Mouse (Mus musculus): ENCODE results near the gene Cecr2. TPM values are rescaled to one million over a fixed set of nuclear protein-coding genes. Genes with fewer than 3 reads are reported as not detected.
A peak's percentile ranks its signal among the peaks of the same experiment; 100 is the strongest.
"Not testable (repeated sequence)": the region's sequence is repeated elsewhere in the genome, so short reads cannot be mapped to it uniquely, and the experiment has no call there.

The Cecr2 gene
- polyA plus RNA-seq, 1 experiment from 2014 or later, result 3.7 TPM

GRCm38 (mm10) chr6:120639547-120639946, 26.6 kb upstream of the Cecr2 start:
- Histone ChIP-seq H3K4me1 (ENCODE audit: control insufficient read depth, insufficient read depth, low read length) (peaks cover 4% of the 10 kb centered on the region; the same call in 1 of the 2 replicates), H3K27me3 (replicated peaks; ENCODE audit: control insufficient read depth, insufficient read depth, low read length) (no peaks in the 10 kb centered on the region), H3K36me3 (ENCODE audit: control insufficient read depth, insufficient read depth, low read length) (no peaks in the 10 kb centered on the region), H3K9me3 (ENCODE audit: control insufficient read depth, low read length) (no peaks in the 10 kb centered on the region), H3K4me2 (ENCODE audit: low read depth, low read length) (no peak overlapping the region), H3K27ac (replicated peaks; ENCODE audit: low read depth, low read length) (no peak overlapping the region), H3K4me3 (ENCODE audit: low read depth, low read length) (no peak overlapping the region), H3K9ac (ENCODE audit: low read depth, low read length) (no peak overlapping the region)
- 39% methylated on average over 4 of the region's 4 CpGs for WGBS
- ATAC-seq (ENCODE audit: low read depth) (no peak), DNase-seq (ENCODE audit: low spot score) (no peak)

DNA sequence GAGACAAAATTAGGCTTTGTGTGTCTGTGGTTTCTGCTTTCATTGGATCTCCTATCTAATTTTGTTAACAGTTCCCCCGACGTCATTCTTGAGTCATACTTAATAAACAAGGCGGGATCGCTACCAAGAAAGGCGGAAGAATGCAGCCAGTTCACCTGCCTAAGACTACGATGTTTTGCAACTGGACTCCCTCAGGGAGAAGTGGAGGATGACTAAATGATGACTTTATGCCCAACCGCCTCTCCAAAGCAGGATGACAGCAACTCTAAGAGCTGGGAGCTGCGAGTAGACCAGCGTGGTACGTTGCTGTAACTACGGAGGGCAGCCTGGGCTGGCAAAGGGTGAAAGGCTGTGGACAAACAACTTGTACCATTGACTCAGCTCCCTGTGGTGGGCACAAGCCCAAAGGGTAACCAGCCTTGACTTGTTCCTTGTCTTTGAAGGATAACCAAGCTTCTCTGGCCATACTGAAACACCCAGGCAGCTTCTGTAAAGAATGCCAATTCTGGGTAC, 24.2 kb upstream of the Cecr2 start:
- no peaks in the 10 kb centered on the region for H3K36me3 ChIP-seq (ENCODE audit: control insufficient read depth, insufficient read depth, low read length)
- no peak overlapping the region for H3K4me3 ChIP-seq (ENCODE audit: low read depth, low read length)
- no peaks in the 10 kb centered on the region for H3K27me3 ChIP-seq (replicated peaks; ENCODE audit: control insufficient read depth, insufficient read depth, low read length)
- no peak overlapping the region for H3K27ac ChIP-seq (replicated peaks; ENCODE audit: low read depth, low read length)
- H3K4me2 ChIP-seq (ENCODE audit: low read depth, low read length), result no peak overlapping the region
- no peaks in the 10 kb centered on the region for H3K9me3 ChIP-seq (ENCODE audit: control insufficient read depth, low read length)
- no peak for ATAC-seq (ENCODE audit: low read depth)
- peaks cover 6% of the 10 kb centered on the region; the same call in 1 of the 2 replicates for H3K4me1 ChIP-seq (ENCODE audit: control insufficient read depth, insufficient read depth, low read length)
- no peak for DNase-seq (ENCODE audit: low spot score)
- 84% methylated on average over 11 of the region's 11 CpGs for WGBS
- no peak overlapping the region for H3K9ac ChIP-seq (ENCODE audit: low read depth, low read length)

DNA sequence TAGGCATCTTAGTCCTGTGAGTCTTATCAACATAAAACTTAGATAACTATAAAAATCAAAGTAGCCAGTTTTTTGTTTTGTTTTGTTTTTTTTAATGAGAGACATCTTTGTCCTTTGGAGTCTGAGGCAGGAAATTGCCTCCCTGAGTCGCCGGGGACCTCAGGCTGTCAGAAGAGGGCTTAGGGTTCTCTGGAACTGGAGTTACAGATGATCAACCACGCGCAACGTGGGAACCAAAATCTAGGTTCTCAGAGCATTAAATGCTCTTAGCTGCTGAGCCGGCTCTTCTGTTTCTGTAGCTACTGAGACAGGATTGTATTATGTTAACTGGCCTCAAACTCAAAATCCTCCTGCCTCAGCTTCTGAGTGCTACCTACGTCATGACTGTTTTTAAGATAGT, 22.4 kb upstream of the Cecr2 start:
- Histone ChIP-seq H3K27me3 (replicated peaks; ENCODE audit: control insufficient read depth, insufficient read depth, low read length) (no peaks in the 10 kb centered on the region), H3K9me3 (ENCODE audit: control insufficient read depth, low read length) (no peaks in the 10 kb centered on the region), H3K36me3 (ENCODE audit: control insufficient read depth, insufficient read depth, low read length) (no peaks in the 10 kb centered on the region), H3K27ac (replicated peaks; ENCODE audit: low read depth, low read length) (no peak overlapping the region), H3K9ac (ENCODE audit: low read depth, low read length) (no peak overlapping the region), H3K4me2 (ENCODE audit: low read depth, low read length) (no peak overlapping the region), H3K4me3 (ENCODE audit: low read depth, low read length) (no peak overlapping the region), H3K4me1 (ENCODE audit: control insufficient read depth, insufficient read depth, low read length) (peaks cover 6% of the 10 kb centered on the region; the same call in 1 of the 2 replicates)
- WGBS, result 57% methylated on average over 7 of the region's 7 CpGs
- ATAC-seq (ENCODE audit: low read depth) (no peak), DNase-seq (ENCODE audit: low spot score) (no peak)

GRCm38 (mm10) chr6:120644346-120645299, 21.5 kb upstream of the Cecr2 start:
- WGBS, result 45% methylated on average over 23 of the region's 23 CpGs
- ATAC-seq (ENCODE audit: low read depth) (no peak), DNase-seq (ENCODE audit: low spot score) (peak; percentile 10)
- no peak overlapping the region for H3K9ac ChIP-seq (ENCODE audit: low read depth, low read length)
- H3K4me3 ChIP-seq (ENCODE audit: low read depth, low read length), result no peak overlapping the region
- peaks cover 6% of the 10 kb centered on the region; the same call in 1 of the 2 replicates for H3K4me1 ChIP-seq (ENCODE audit: control insufficient read depth, insufficient read depth, low read length)
- no peak overlapping the region for H3K4me2 ChIP-seq (ENCODE audit: low read depth, low read length)
- H3K9me3 ChIP-seq (ENCODE audit: control insufficient read depth, low read length), result no peaks in the 10 kb centered on the region
- H3K27me3 ChIP-seq (replicated peaks; ENCODE audit: control insufficient read depth, insufficient read depth, low read length), result no peaks in the 10 kb centered on the region
- no peaks in the 10 kb centered on the region for H3K36me3 ChIP-seq (ENCODE audit: control insufficient read depth, insufficient read depth, low read length)
- no peak overlapping the region for H3K27ac ChIP-seq (replicated peaks; ENCODE audit: low read depth, low read length)

DNA sequence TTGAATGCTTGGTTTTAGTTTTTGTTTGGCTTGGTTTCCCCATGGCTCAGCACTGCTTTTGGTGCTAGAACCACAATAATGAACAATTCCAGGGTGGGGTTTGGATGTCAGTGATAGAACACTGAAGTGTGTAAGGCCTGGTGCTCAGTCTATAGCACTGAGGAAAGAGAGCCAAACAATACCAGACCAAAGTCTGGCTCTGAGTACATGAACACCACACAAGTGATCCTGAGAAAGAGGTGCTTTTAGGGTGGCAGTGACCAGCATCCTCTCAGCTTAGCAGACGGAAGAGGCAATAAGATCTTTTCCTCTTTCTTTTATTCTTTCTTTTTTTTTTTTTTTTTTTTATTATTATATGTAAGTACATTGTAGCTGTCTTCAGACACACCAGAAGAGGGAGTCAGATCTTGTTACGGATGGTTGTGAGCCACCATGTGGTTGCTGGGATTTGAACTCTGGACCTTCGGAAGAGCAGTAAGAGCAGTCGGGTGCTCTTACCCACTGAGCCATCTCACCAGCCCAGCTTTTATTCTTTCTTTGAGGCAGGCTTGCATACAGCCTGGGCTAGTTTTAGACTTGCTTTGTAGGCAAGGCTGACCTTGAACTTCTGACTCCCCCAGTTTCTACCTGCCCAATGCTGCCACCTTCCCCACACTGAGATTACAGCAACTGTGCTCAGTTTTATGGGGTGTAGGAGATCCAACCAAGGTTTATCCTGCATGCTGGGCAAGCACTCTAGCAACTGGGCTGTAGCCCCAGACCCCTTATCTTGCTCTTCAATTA, 18.7 kb upstream of the Cecr2 start:
- not testable (repeated sequence) for H3K9me3 ChIP-seq (ENCODE audit: control insufficient read depth, low read length); H3K4me3 ChIP-seq (ENCODE audit: low read depth, low read length); H3K9ac ChIP-seq (ENCODE audit: low read depth, low read length); H3K27ac ChIP-seq (replicated peaks; ENCODE audit: low read depth, low read length); H3K27me3 ChIP-seq (replicated peaks; ENCODE audit: control insufficient read depth, insufficient read depth, low read length); H3K4me1 ChIP-seq (ENCODE audit: control insufficient read depth, insufficient read depth, low read length); H3K4me2 ChIP-seq (ENCODE audit: low read depth, low read length); H3K36me3 ChIP-seq (ENCODE audit: control insufficient read depth, insufficient read depth, low read length); ATAC-seq (ENCODE audit: low read depth); DNase-seq (ENCODE audit: low spot score)
- 89% methylated on average over 3 of the region's 4 CpGs for WGBS

DNA sequence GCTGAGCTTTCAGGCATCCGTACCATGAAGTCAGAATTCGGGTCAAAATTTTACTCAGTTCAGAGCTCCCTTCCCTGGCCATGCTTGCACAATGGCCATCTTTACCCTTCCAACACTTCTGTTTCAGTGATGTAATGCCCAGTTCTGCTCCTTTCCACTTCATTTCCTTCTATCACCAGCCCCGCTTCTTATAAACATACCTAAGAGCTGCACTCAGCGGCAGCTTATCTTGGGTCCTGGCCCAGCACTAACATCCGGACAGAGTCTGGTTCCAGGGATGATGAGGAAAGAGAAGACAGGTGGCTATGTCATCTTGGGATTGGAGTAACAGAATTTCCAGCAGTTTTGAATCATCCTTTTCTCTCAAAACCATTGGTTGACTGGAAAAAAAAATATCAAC, 18.0 kb upstream of the Cecr2 start:
- no peak for ATAC-seq (ENCODE audit: low read depth)
- H3K4me1 ChIP-seq (ENCODE audit: control insufficient read depth, insufficient read depth, low read length), result peaks cover 6% of the 10 kb centered on the region; the same call in 1 of the 2 replicates

GRCm38 (mm10) chr6:120652666-120653065, 13.5 kb upstream of the Cecr2 start:
- Histone ChIP-seq H3K27ac (replicated peaks; ENCODE audit: low read depth, low read length) (no peak overlapping the region), H3K9ac (ENCODE audit: low read depth, low read length) (no peak overlapping the region), H3K27me3 (replicated peaks; ENCODE audit: control insufficient read depth, insufficient read depth, low read length) (no peaks in the 10 kb centered on the region), H3K4me1 (ENCODE audit: control insufficient read depth, insufficient read depth, low read length) (no peaks in the 10 kb centered on the region), H3K9me3 (ENCODE audit: control insufficient read depth, low read length) (no peaks in the 10 kb centered on the region), H3K4me2 (ENCODE audit: low read depth, low read length) (no peak overlapping the region), H3K36me3 (ENCODE audit: control insufficient read depth, insufficient read depth, low read length) (no peaks in the 10 kb centered on the region), H3K4me3 (ENCODE audit: low read depth, low read length) (no peak overlapping the region)
- WGBS, result 58% methylated on average over 7 of the region's 7 CpGs
- no peak for DNase-seq (ENCODE audit: low spot score)
- no peak for ATAC-seq (ENCODE audit: low read depth)

More for the DNA sequence above, 18.0 kb upstream of the Cecr2 start:
- no peak overlapping the region for H3K27ac ChIP-seq (replicated peaks; ENCODE audit: low read depth, low read length)
- no peaks in the 10 kb centered on the region for H3K36me3 ChIP-seq (ENCODE audit: control insufficient read depth, insufficient read depth, low read length)
- no peak overlapping the region for H3K9ac ChIP-seq (ENCODE audit: low read depth, low read length)
- WGBS, result 64% methylated on average over 5 of the region's 5 CpGs
- H3K4me2 ChIP-seq (ENCODE audit: low read depth, low read length), result no peak overlapping the region
- no peak for DNase-seq (ENCODE audit: low spot score)
- H3K9me3 ChIP-seq (ENCODE audit: control insufficient read depth, low read length), result no peaks in the 10 kb centered on the region
- no peaks in the 10 kb centered on the region for H3K27me3 ChIP-seq (replicated peaks; ENCODE audit: control insufficient read depth, insufficient read depth, low read length)
- no peak overlapping the region for H3K4me3 ChIP-seq (ENCODE audit: low read depth, low read length)

GRCm38 (mm10) chr6:120655702-120656101, 10.5 kb upstream of the Cecr2 start:
- ATAC-seq (ENCODE audit: low read depth) (no peak), DNase-seq (ENCODE audit: low spot score) (no peak)
- WGBS, result 75% methylated on average over 3 of the region's 3 CpGs
- no peaks in the 10 kb centered on the region for H3K27me3 ChIP-seq (replicated peaks; ENCODE audit: control insufficient read depth, insufficient read depth, low read length)
- no peak overlapping the region for H3K27ac ChIP-seq (replicated peaks; ENCODE audit: low read depth, low read length)
- H3K4me1 ChIP-seq (ENCODE audit: control insufficient read depth, insufficient read depth, low read length), result no peaks in the 10 kb centered on the region
- H3K36me3 ChIP-seq (ENCODE audit: control insufficient read depth, insufficient read depth, low read length), result no peaks in the 10 kb centered on the region
- H3K4me2 ChIP-seq (ENCODE audit: low read depth, low read length), result no peak overlapping the region
- H3K9ac ChIP-seq (ENCODE audit: low read depth, low read length), result no peak overlapping the region
- no peaks in the 10 kb centered on the region for H3K9me3 ChIP-seq (ENCODE audit: control insufficient read depth, low read length)
- H3K4me3 ChIP-seq (ENCODE audit: low read depth, low read length), result no peak overlapping the region

All from embryonic facial prominence, embryonic 14.5 days (tissue).